Mouse (Mus musculus): ENCODE data around the gene Kctd17. TPM values are rescaled to one million over a fixed set of nuclear protein-coding genes. Genes with fewer than 3 reads are reported as not detected.
A peak's percentile ranks its signal among the peaks of the same experiment; 100 is the strongest.

The Kctd17 gene
- polyA plus RNA-seq, 2 experiments, result 3.0 to 7.1 TPM

GRCm38 (mm10) chr15:78424507-78424906 lies 3.9 kb upstream of the Kctd17 start:
- ATAC-seq (ENCODE audit: insufficient read depth) (peak; percentile 29; the same call in 1 of the 2 replicates), DNase-seq (ENCODE audit: low read depth in 3 of 3, low spot score in 3 of 3) (no peak)
- H3K9ac ChIP-seq (replicated peaks), result no peak overlapping the region
- TF ChIP-seq EP300 (IDR thresholded peaks at IDR 0.05; ENCODE audit: low read depth) (no peak), CTCF (IDR thresholded peaks at IDR 0.05; ENCODE audit: low read depth) (no peak)
- no peak overlapping the region for H3K27ac ChIP-seq
- WGBS (ENCODE audit: insufficient replicate concordance), result 15% methylated on average over 11 of the region's 11 CpGs
- peaks cover 38% of the 10 kb centered on the region for H3K27me3 ChIP-seq (ENCODE audit: control insufficient read depth, insufficient read depth, low read length)
- no peak overlapping the region for H3K4me2 ChIP-seq (ENCODE audit: low read depth)
- peaks cover 0 to 10% of the 10 kb centered on the region in 2 experiments; a peak in 2 of 4 replicates for H3K4me1 ChIP-seq (replicated peaks; ENCODE audit: control insufficient read depth in 2 of 2, insufficient read depth in 2 of 2, low read length in 1 of 2)
- H3K9me3 ChIP-seq (ENCODE audit: control insufficient read depth, low read length), result no peaks in the 10 kb centered on the region
- no peaks in the 10 kb centered on the region for H3K36me3 ChIP-seq (replicated peaks; ENCODE audit: control insufficient read depth, insufficient read depth, low read depth)
- H3K4me3 ChIP-seq (ENCODE audit: insufficient read depth in 1 of 2, low read depth in 2 of 2, low read length in 2 of 2), result no peak overlapping the region

- Histone ChIP-seq H3K27me3 (ENCODE audit: control insufficient read depth, insufficient read depth, low read length) (peaks cover 35% of the 10 kb centered on the region), H3K9ac (replicated peaks) (no peak overlapping the region), H3K36me3 (replicated peaks; ENCODE audit: control insufficient read depth, insufficient read depth, low read depth) (no peaks in the 10 kb centered on the region), H3K4me2 (ENCODE audit: low read depth) (no peak overlapping the region), H3K4me3 (ENCODE audit: insufficient read depth in 1 of 2, low read depth in 2 of 2, low read length in 2 of 2) (no peak overlapping the region), H3K9me3 (ENCODE audit: control insufficient read depth, low read length) (no peaks in the 10 kb centered on the region), H3K27ac (no peak overlapping the region), H3K4me1 (replicated peaks; ENCODE audit: control insufficient read depth in 2 of 2, insufficient read depth in 2 of 2, low read length in 1 of 2) (peaks cover 0 to 10% of the 10 kb centered on the region in 2 experiments; a peak in 2 of 4 replicates)
- WGBS (ENCODE audit: insufficient replicate concordance), result 41% methylated on average over 4 of the region's 4 CpGs
- no peak for TF ChIP-seq EP300 (IDR thresholded peaks at IDR 0.05; ENCODE audit: low read depth)
- TF ChIP-seq CTCF (IDR thresholded peaks at IDR 0.05; ENCODE audit: low read depth), result peak; percentile 10; the same call in 1 of the 2 replicates
- ATAC-seq (ENCODE audit: insufficient read depth), result no peak
- DNase-seq (ENCODE audit: low read depth in 3 of 3, low spot score in 3 of 3), result no peak
These were observed 3.1 kb upstream of the Kctd17 start for GRCm38 (mm10) chr15:78425230-78425629.

- 28% methylated on average over 3 of the region's 3 CpGs for whole genome bisulfite sequencing (ENCODE audit: insufficient replicate concordance)
- DNase-seq (ENCODE audit: low read depth in 3 of 3, low spot score in 3 of 3), result no peak
- no peak for ATAC-seq (ENCODE audit: insufficient read depth)
- no peaks in the 10 kb centered on the region for H3K36me3 ChIP-seq (replicated peaks; ENCODE audit: control insufficient read depth, insufficient read depth, low read depth)
- H3K9ac ChIP-seq (replicated peaks), result no peak overlapping the region
- no peak for TF ChIP-seq CTCF (IDR thresholded peaks at IDR 0.05; ENCODE audit: low read depth)
- no peak for TF ChIP-seq EP300 (IDR thresholded peaks at IDR 0.05; ENCODE audit: low read depth)
- H3K27ac ChIP-seq, result no peak overlapping the region
- peak overlapping the region; percentile 43 for H3K4me2 ChIP-seq (ENCODE audit: low read depth)
- H3K4me1 ChIP-seq (replicated peaks; ENCODE audit: control insufficient read depth in 2 of 2, insufficient read depth in 2 of 2, low read length in 1 of 2), result peaks cover 0 to 9% of the 10 kb centered on the region in 2 experiments; a peak in 2 of 4 replicates
- H3K27me3 ChIP-seq (ENCODE audit: control insufficient read depth, insufficient read depth, low read length), result peaks cover 20% of the 10 kb centered on the region
- peak overlapping the region; percentile 34 to 41 for H3K4me3 ChIP-seq (ENCODE audit: insufficient read depth in 1 of 2, low read depth in 2 of 2, low read length in 2 of 2)
- H3K9me3 ChIP-seq (ENCODE audit: control insufficient read depth, low read length), result no peaks in the 10 kb centered on the region
These were observed 735 bp downstream of the Kctd17 start for GRCm38 (mm10) chr15:78429139-78429459.

- DNase-seq (ENCODE audit: low read depth in 3 of 3, low spot score in 3 of 3), result no peak
- WGBS (ENCODE audit: insufficient replicate concordance), result 42% methylated on average over 13 of the region's 13 CpGs
These were observed 1.7 kb downstream of the Kctd17 start for GRCm38 (mm10) chr15:78429871-78430622.

GRCm38 (mm10) chr15:78430874-78431273 lies 2.5 kb downstream of the Kctd17 start:
- Histone ChIP-seq H3K4me2 (ENCODE audit: low read depth) (no peak overlapping the region), H3K27me3 (ENCODE audit: control insufficient read depth, insufficient read depth, low read length) (peaks cover 17% of the 10 kb centered on the region), H3K9ac (replicated peaks) (no peak overlapping the region), H3K4me1 (replicated peaks; ENCODE audit: control insufficient read depth in 2 of 2, insufficient read depth in 2 of 2, low read length in 1 of 2) (peaks cover 0 to 2% of the 10 kb centered on the region in 2 experiments; a peak in 1 of 4 replicates), H3K4me3 (ENCODE audit: insufficient read depth in 1 of 2, low read depth in 2 of 2, low read length in 2 of 2) (no peak overlapping the region), H3K9me3 (ENCODE audit: control insufficient read depth, low read length) (no peaks in the 10 kb centered on the region), H3K36me3 (replicated peaks; ENCODE audit: control insufficient read depth, insufficient read depth, low read depth) (no peaks in the 10 kb centered on the region), H3K27ac (no peak overlapping the region)
- no peak for DNase-seq (ENCODE audit: low read depth in 3 of 3, low spot score in 3 of 3)
- WGBS (ENCODE audit: insufficient replicate concordance), result 68% methylated on average over 10 of the region's 10 CpGs
- TF ChIP-seq EP300 (IDR thresholded peaks at IDR 0.05; ENCODE audit: low read depth) (no peak), CTCF (IDR thresholded peaks at IDR 0.05; ENCODE audit: low read depth) (no peak)
- ATAC-seq (ENCODE audit: insufficient read depth), result no peak

More at GRCm38 (mm10) chr15:78429871-78430622, 1.7 kb downstream of the Kctd17 start:
- H3K4me1 ChIP-seq (replicated peaks; ENCODE audit: control insufficient read depth in 2 of 2, insufficient read depth in 2 of 2, low read length in 1 of 2), result peaks cover 0 to 2% of the 10 kb centered on the region in 2 experiments; a peak in 1 of 4 replicates
- H3K27me3 ChIP-seq (ENCODE audit: control insufficient read depth, insufficient read depth, low read length), result peaks cover 17% of the 10 kb centered on the region
- no peaks in the 10 kb centered on the region for H3K9me3 ChIP-seq (ENCODE audit: control insufficient read depth, low read length)
- ATAC-seq (ENCODE audit: insufficient read depth), result no peak
- H3K36me3 ChIP-seq (replicated peaks; ENCODE audit: control insufficient read depth, insufficient read depth, low read depth), result no peaks in the 10 kb centered on the region
- no peak overlapping the region for H3K27ac ChIP-seq
- H3K4me2 ChIP-seq (ENCODE audit: low read depth), result no peak overlapping the region
- no peak overlapping the region for H3K9ac ChIP-seq (replicated peaks)
- no peak overlapping the region for H3K4me3 ChIP-seq (ENCODE audit: insufficient read depth in 1 of 2, low read depth in 2 of 2, low read length in 2 of 2)
- TF ChIP-seq CTCF (IDR thresholded peaks at IDR 0.05; ENCODE audit: low read depth), result no peak
- TF ChIP-seq EP300 (IDR thresholded peaks at IDR 0.05; ENCODE audit: low read depth), result no peak
